Mouse (Mus musculus) small intestine, adult 2 months (tissue): ENCODE measurements around the gene Lamtor2. TPM values are rescaled to one million over a fixed set of nuclear protein-coding genes. Genes with fewer than 3 reads are reported as not detected.

Experiments
- H3K27ac ChIP-seq: fragments of 200-500 bp; 2 replicates; pipeline ENCODE4 v1.5.1; 2012; ENCODE audit warnings: low read depth, low read length, control low read depth, inconsistent platforms; ENCODE audit not compliant: insufficient read depth
- H3K27me3 ChIP-seq: fragments of 200-500 bp; 2 replicates; pipeline ENCODE4 v1.6.1; 2012; ENCODE audit warnings: mild to moderate bottlenecking, moderate library complexity, low read length, inconsistent platforms; ENCODE audit not compliant: control insufficient read depth, insufficient read depth
- H3K36me3 ChIP-seq: fragments of 200-500 bp; 2 replicates; pipeline ENCODE4 v1.6.1; 2012; ENCODE audit warnings: mild to moderate bottlenecking, low read length, control low read depth, inconsistent platforms; ENCODE audit not compliant: control insufficient read depth, insufficient read depth
- H3K4me1 ChIP-seq: fragments of 200-500 bp; 2 replicates; pipeline ENCODE4 v1.6.1; 2012; ENCODE audit warnings: low read length, inconsistent platforms, mixed read lengths; ENCODE audit not compliant: control insufficient read depth, insufficient read depth, insufficient read length
- H3K4me3 ChIP-seq: fragments of 200-500 bp; 2 replicates; pipeline ENCODE4 v1.5.1; 2012; ENCODE audit warnings: low read depth, mild to moderate bottlenecking, control low read depth, inconsistent platforms, low read length, moderate library complexity
- CTCF ChIP-seq: fragments of 200-500 bp; IDR thresholded peaks from 2 replicates; pipeline ENCODE4 v1.5.1; 2012; ENCODE audit warnings: low read depth, mild to moderate bottlenecking, control low read depth, inconsistent platforms, low read length, moderate library complexity, mixed read lengths; ENCODE audit not compliant: insufficient replicate concordance, insufficient read length; ENCODE audit errors: extremely low read depth
- POLR2A ChIP-seq: fragments of 200-500 bp; IDR thresholded peaks from 2 replicates; pipeline ENCODE4 v1.6.1; 2012; ENCODE audit warnings: low read depth, mild to moderate bottlenecking, control low read depth, inconsistent platforms, low read length, moderate library complexity
- WGBS: fragments of 180-500 bp; shearing (Covaris S2); methylation state at CpG from one replicate; pipeline ENCODE4 v1.1.7; 2018; 5-methylcytosine and 5-hydroxymethylcytosine counted together
- polyA plus RNA-seq: library from polyadenylated mRNA; depleted of rRNA; stranded (reverse); fragments of >200 nt; gene quantifications from 2 replicates; pipeline ENCODE4 v1.2.3, GENCODE M21; 2012; rRNA removed

The Lamtor2 gene
- polyA plus RNA-seq, 1 experiment, result 167 TPM

GRCm38 (mm10) chr3:88500087-88500486 is 52.8 kb downstream of the Lamtor2 start:
- WGBS, result 82% methylated on average over 7 of the region's 7 CpGs
- Histone ChIP-seq H3K4me3 (peak overlapping the region; percentile 34), H3K27me3 (no peaks in the 10 kb centered on the region), H3K4me1 (peaks cover 43% of the 10 kb centered on the region), H3K27ac (no peak overlapping the region), H3K36me3 (peaks cover 6% of the 10 kb centered on the region; the same call in 1 of the 2 replicates)
- TF ChIP-seq CTCF, result no peak
- no peak for TF ChIP-seq POLR2A

Other genes starting within 250 kb of the Lamtor2 start
- 82.0 and 181 TPM in 2 replicates for gene Glmp, start 228.1 kb downstream of the Lamtor2 start, polyA plus RNA-seq
- gene Tmem79, start 216.9 kb downstream of the Lamtor2 start, polyA plus RNA-seq, result 32.5 and 47.1 TPM in 2 replicates
- gene Smg5, start 216.8 kb downstream of the Lamtor2 start, polyA plus RNA-seq, result 33.9 and 42.4 TPM in 2 replicates
- gene Paqr6, start 188.5 kb downstream of the Lamtor2 start, polyA plus RNA-seq, result 1.5 and 1.7 TPM in 2 replicates
- gene Bglap3, start 180.3 kb downstream of the Lamtor2 start, polyA plus RNA-seq, result 2.2 and 6.7 TPM in 2 replicates
- gene Bglap2, start 174.4 kb downstream of the Lamtor2 start, polyA plus RNA-seq, result 0.70 TPM in 1 of 2 replicates, not detected in the other
- 1.6 TPM in 1 of 2 replicates, not detected in the other for gene Bglap, start 168.6 kb downstream of the Lamtor2 start, polyA plus RNA-seq
- 52.3 and 108 TPM in 2 replicates for gene Pmf1, start 142.7 kb downstream of the Lamtor2 start, polyA plus RNA-seq
- 19.7 and 44.8 TPM in 2 replicates for gene Slc25a44, start 127.9 kb downstream of the Lamtor2 start, polyA plus RNA-seq
- gene Sema4a, start 91.9 kb downstream of the Lamtor2 start, polyA plus RNA-seq, result 137 and 321 TPM in 2 replicates
- 209 and 353 TPM in 2 replicates for gene Lmna, start 43.1 kb downstream of the Lamtor2 start, polyA plus RNA-seq
- 0.41 and 0.60 TPM in 2 replicates for gene Mex3a, start 20.7 kb downstream of the Lamtor2 start, polyA plus RNA-seq
- gene Rab25, start 4.8 kb downstream of the Lamtor2 start, polyA plus RNA-seq, result 132 and 184 TPM in 2 replicates
- 26.0 and 35.4 TPM in 2 replicates for gene Ubqln4, start 684 bp upstream of the Lamtor2 start, polyA plus RNA-seq
- gene Ssr2, start 22.8 kb upstream of the Lamtor2 start, polyA plus RNA-seq, result 130 and 182 TPM in 2 replicates
- 49.5 and 110 TPM in 2 replicates for gene Arhgef2, start 52.9 kb upstream of the Lamtor2 start, polyA plus RNA-seq
- gene Rxfp4, start 100.1 kb upstream of the Lamtor2 start, polyA plus RNA-seq, result not detected in 2 replicates
- 20.2 and 23.2 TPM in 2 replicates for gene Khdc4, start 132.7 kb upstream of the Lamtor2 start, polyA plus RNA-seq
- gene Rit1, start 163.8 kb upstream of the Lamtor2 start, polyA plus RNA-seq, result 13.2 and 21.5 TPM in 2 replicates
- 1.8 and 1.9 TPM in 2 replicates for gene Syt11, start 222.1 kb upstream of the Lamtor2 start, polyA plus RNA-seq